Mouse (Mus musculus): ENCODE data around the gene Stx1b. TPM values are rescaled to one million over a fixed set of nuclear protein-coding genes. Genes with fewer than 3 reads are reported as not detected.

The Stx1b gene
- total and polyA plus RNA-seq, 3 experiments = 0.08 to 0.31 TPM; not detected in 1

GRCm38 (mm10) chr7:127769651-127770038 is 54.7 kb downstream of the Stx1b start, which contains the start of gene Orai3:
Orai3 (plus strand) TSS chr7:127769815.
- TF ChIP-seq ETS1 (conservative IDR thresholded peaks at IDR 0.05; ENCODE audit: low read depth, low read length) (no peak; the same call in 1 of the 2 replicates), MEF2A (IDR thresholded peaks at IDR 0.05; ENCODE audit: borderline replicate concordance, low read depth, low read length) (0 out of 2 replicates have a peak, but pooled peaks have one; percentile 47), ELF1 (IDR thresholded peaks at IDR 0.05; ENCODE audit: low read depth, low read length) (peak; percentile 91), HCFC1 (IDR thresholded peaks at IDR 0.05; ENCODE audit: low read depth, low read length) (peak; percentile 19; the same call in 1 of the 2 replicates), ZNF384 (IDR thresholded peaks at IDR 0.05; ENCODE audit: low read depth, low read length) (no peak), NRF1 (IDR thresholded peaks at IDR 0.05; ENCODE audit: low read depth, low read length) (no peak; the same call in 1 of the 2 replicates), ZMIZ1 (IDR thresholded peaks at IDR 0.05; ENCODE audit: low read depth, low read length) (peak; percentile 90), CHD1 (IDR thresholded peaks at IDR 0.05; ENCODE audit: low read depth, low read length) (no peak), E2F4 (IDR thresholded peaks at IDR 0.05; ENCODE audit: insufficient replicate concordance, low read depth, low read length) (no peak), ZC3H11A (IDR thresholded peaks at IDR 0.05; ENCODE audit: low read depth, low read length) (no peak), EP300 (IDR thresholded peaks at IDR 0.05; ENCODE audit: low read length) (peak; percentile 44; the same call in 1 of the 2 replicates), USF2 (conservative IDR thresholded peaks at IDR 0.05; ENCODE audit: low read depth, low read length) (peak; percentile 41; the same call in 1 of the 2 replicates), GABPA (IDR thresholded peaks at IDR 0.05; ENCODE audit: insufficient replicate concordance, low read depth, low read length) (no peak), ZKSCAN1 (IDR thresholded peaks at IDR 0.05; ENCODE audit: borderline replicate concordance, low read depth, low read length) (no peak), POLR2AphosphoS2 (IDR thresholded peaks at IDR 0.05; ENCODE audit: low read depth, low read length) (peak; percentile 95), MAX (IDR thresholded peaks at IDR 0.05; ENCODE audit: low read length) (peak; percentile 81), MXI1 (IDR thresholded peaks at IDR 0.05; ENCODE audit: low read depth, low read length) (peak; percentile 85), JUND (conservative IDR thresholded peaks at IDR 0.05; ENCODE audit: low read depth, low read length) (no peak), SIN3A (IDR thresholded peaks at IDR 0.05; ENCODE audit: low read length) (peak; percentile 72), RCOR1 (conservative IDR thresholded peaks at IDR 0.05; ENCODE audit: low read depth, low read length) (no peak; the same call in 1 of the 2 replicates), NELFE (IDR thresholded peaks at IDR 0.05; ENCODE audit: low read depth, low read length) (peak; percentile 97), SMC3 (IDR thresholded peaks at IDR 0.05; ENCODE audit: low read depth, low read length) (no peak), MYC (IDR thresholded peaks at IDR 0.05; ENCODE audit: low read depth, low read length) (peak; percentile 65; the same call in 1 of the 2 replicates), TCF12 (IDR thresholded peaks at IDR 0.05; ENCODE audit: low read depth, low read length) (peak; percentile 92), IRF4 (IDR thresholded peaks at IDR 0.05; ENCODE audit: low read depth, low read length) (peak; percentile 83), JUN (IDR thresholded peaks at IDR 0.05; ENCODE audit: insufficient read depth, low read depth, low read length) (no peak), CHD2 (IDR thresholded peaks at IDR 0.05; ENCODE audit: low read length) (no peak), CTCF (conservative IDR thresholded peaks at IDR 0.05 in 1 of 2, IDR thresholded peaks at IDR 0.05 in 1 of 2; ENCODE audit: low read depth in 2 of 2, low read length in 2 of 2) (no peak), UBTF (IDR thresholded peaks at IDR 0.05; ENCODE audit: low read depth, low read length) (peak; percentile 37; the same call in 1 of the 2 replicates), POLR2A (IDR thresholded peaks at IDR 0.05; ENCODE audit: low read depth, low read length) (peak; percentile 97), RAD21 (IDR thresholded peaks at IDR 0.05; ENCODE audit: low read depth, low read length) (no peak), TBP (conservative IDR thresholded peaks at IDR 0.05; ENCODE audit: low read depth, low read length) (peak; percentile 79), PAX5 (IDR thresholded peaks at IDR 0.05; ENCODE audit: low read length) (no peak), KAT2A (IDR thresholded peaks at IDR 0.05; ENCODE audit: insufficient replicate concordance, low read length) (no peak), MAZ (IDR thresholded peaks at IDR 0.05; ENCODE audit: low read depth, low read length) (0 out of 2 replicates have a peak, but pooled peaks have one; percentile 43), USF1 (IDR thresholded peaks at IDR 0.05; ENCODE audit: low read depth, low read length) (peak; percentile 81), BHLHE40 (IDR thresholded peaks at IDR 0.05; ENCODE audit: low read depth, low read length) (peak; percentile 17; the same call in 1 of the 2 replicates), MAFK (IDR thresholded peaks at IDR 0.05; ENCODE audit: insufficient replicate concordance, low read length) (no peak)
- dilution Hi-C loops (cut with MboI; ENCODE audit: extremely low pct_ligation_motif_present, extremely low pct_unique_long_range_greater_than_20kb, low sequenced_read_pairs) (no loop called here), in situ Hi-C loops (cut with MboI; ENCODE audit: low pct_ligation_motif_present, low pct_unique_long_range_greater_than_20kb, low sequenced_read_pairs) (loop anchor here (5.0 to 25.0 kb wide), 2 partner anchors 407 to 1052 kb away; no protein-coding TSS in a partner anchor)
- peak; percentile 88 for DNase-seq (ENCODE audit: extremely low read depth)
- peak within 1 kb of the TSS; percentile 77 to 87 (median 78) for H3K4me3 ChIP-seq (replicated peaks in 1 of 3; ENCODE audit: low read depth in 2 of 3, low read length in 2 of 3, poor library complexity in 1 of 3)
- H3K36me3 ChIP-seq (replicated peaks in 1 of 2; ENCODE audit: control insufficient read depth in 1 of 2, insufficient read depth in 1 of 2, low read length in 1 of 2) = peaks cover 16 to 49% of the 10 kb centered on the region in 2 experiments
- peaks cover 5 to 60% of the 10 kb centered on the region in 2 experiments for H3K4me1 ChIP-seq (ENCODE audit: control insufficient read depth in 1 of 2, insufficient read depth in 2 of 2)
- peak within 1 kb of the TSS; percentile 72 for H3K4me2 ChIP-seq (ENCODE audit: insufficient read depth, low read depth, poor library complexity, severe bottlenecking)
- H3K79me2 ChIP-seq (replicated peaks; ENCODE audit: control insufficient read depth, extremely low read depth, insufficient read depth, poor library complexity, severe bottlenecking) = peaks cover 14% of the 10 kb centered on the region
- H3K27me3 ChIP-seq (replicated peaks) = no peaks in the 10 kb centered on the region
- H3K27ac ChIP-seq (ENCODE audit: insufficient read depth, low read depth) = peak within 1 kb of the TSS; percentile 65
- peak within 1 kb of the TSS; percentile 72 for H3K9ac ChIP-seq (ENCODE audit: insufficient read depth, low read depth)
- no peaks in the 10 kb centered on the region for H3K9me3 ChIP-seq (replicated peaks; ENCODE audit: low read length)

Measured in CH12.LX (cell line).